Mouse (Mus musculus) brain, embryonic 14.5 days (tissue): Measurements from ENCODE around the gene Fam169b.

Experiments
- CTCF ChIP-seq: fragments of 200-500 bp; IDR thresholded peaks from 2 replicates; pipeline ENCODE4 v1.5.1; 2012; ENCODE audit warnings: inconsistent platforms, mild to moderate bottlenecking, moderate library complexity, borderline replicate concordance; ENCODE audit not compliant: insufficient read depth, insufficient read length; ENCODE audit errors: extremely low read depth
- POLR2A ChIP-seq: fragments of 200-500 bp; IDR thresholded peaks from 2 replicates; pipeline ENCODE4 v1.6.1; 2012; ENCODE audit warnings: mild to moderate bottlenecking, inconsistent platforms, borderline replicate concordance; ENCODE audit not compliant: poor library complexity, insufficient read depth, insufficient read length, severe bottlenecking; ENCODE audit errors: extremely low read depth

DNA sequence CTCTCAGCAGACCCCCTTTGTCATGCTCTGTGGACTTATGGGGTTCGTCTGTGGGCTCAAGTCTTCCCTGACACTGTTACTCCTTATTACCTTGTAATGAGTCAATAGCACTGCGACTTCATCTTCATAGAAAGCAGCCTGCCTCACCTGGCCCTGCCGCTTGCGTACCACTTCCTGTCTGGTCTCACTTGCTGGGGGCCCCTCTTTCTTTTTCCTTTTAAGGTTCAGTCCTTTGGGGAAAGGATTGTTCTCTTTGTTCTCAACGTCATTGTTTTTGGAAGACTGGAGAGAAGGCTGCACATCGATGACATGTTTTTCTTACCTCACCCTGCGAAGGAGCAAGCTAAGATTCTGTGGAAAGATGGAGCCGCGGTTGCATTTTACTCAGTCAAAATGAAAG lies 55.4 kb downstream of the Fam169b start:
- TF ChIP-seq CTCF (no peak), POLR2A (no peak)
